Mouse (Mus musculus) cortical plate, adult 2 months (tissue): ENCODE data around the gene Gpr176.

ENCODE experiments used
- CTCF ChIP-seq: fragments of 200-500 bp; IDR thresholded peaks from 2 replicates; pipeline ENCODE4 v1.5.1; 2011; ENCODE audit warnings: mild to moderate bottlenecking, control low read depth, low read length; ENCODE audit not compliant: insufficient read depth; ENCODE audit errors: extremely low read depth
- POLR2A ChIP-seq: fragments of 200-500 bp; IDR thresholded peaks from 2 replicates; pipeline ENCODE4 v1.6.1; 2011; ENCODE audit warnings: mild to moderate bottlenecking, low read length, control low read depth; ENCODE audit not compliant: insufficient read depth; ENCODE audit errors: extremely low read depth

GRCm38 (mm10) chr2:118389569-118389968, 16.4 kb upstream of the Gpr176 start:
- TF ChIP-seq CTCF: no peak
- no peak for TF ChIP-seq POLR2A
